Mouse (Mus musculus) layer of hippocampus, postnatal 10 days (tissue): ENCODE results near the gene Fam98c. TPM values are rescaled to one million over a fixed set of nuclear protein-coding genes. Genes with fewer than 3 reads are reported as not detected.
"Not testable (repeated sequence)": the region's sequence is repeated elsewhere in the genome, so short reads cannot be mapped to it uniquely, and the experiment has no call there.

Experiments
- DNase-seq, 2 experiments: peaks; one replicate each; pipeline ENCODE4 v3.0.0; 2021; ENCODE audit warnings: low spot score in 2 of 2
- long read RNA-seq: library from polyadenylated mRNA; stranded (forward); transcript quantifications from one replicate; pipeline ENCODE4 v2.0.0, GENCODE M21; 2023
- total RNA-seq, 2 experiments: library from RNA; stranded (reverse); gene quantifications; 2 replicates each; pipeline ENCODE4 v1.2.3; 2021

The Fam98c gene
- 10 to 100 TPM; 28.6 to 35.6 TPM for total RNA-seq
- long read RNA-seq, transcript Fam98c-202 (7 exons, 1,359 nt), result minor isoform, 21 of 83 reads
- long read RNA-seq, transcript Fam98c-209 (8 exons, 1,293 nt), result major isoform, 34 of 83 reads
- long read RNA-seq, partial matches to known transcripts, result 5 of 83 reads
- long read RNA-seq, other reads (novel, unspliced or antisense), result 19 of 83 reads

DNA sequence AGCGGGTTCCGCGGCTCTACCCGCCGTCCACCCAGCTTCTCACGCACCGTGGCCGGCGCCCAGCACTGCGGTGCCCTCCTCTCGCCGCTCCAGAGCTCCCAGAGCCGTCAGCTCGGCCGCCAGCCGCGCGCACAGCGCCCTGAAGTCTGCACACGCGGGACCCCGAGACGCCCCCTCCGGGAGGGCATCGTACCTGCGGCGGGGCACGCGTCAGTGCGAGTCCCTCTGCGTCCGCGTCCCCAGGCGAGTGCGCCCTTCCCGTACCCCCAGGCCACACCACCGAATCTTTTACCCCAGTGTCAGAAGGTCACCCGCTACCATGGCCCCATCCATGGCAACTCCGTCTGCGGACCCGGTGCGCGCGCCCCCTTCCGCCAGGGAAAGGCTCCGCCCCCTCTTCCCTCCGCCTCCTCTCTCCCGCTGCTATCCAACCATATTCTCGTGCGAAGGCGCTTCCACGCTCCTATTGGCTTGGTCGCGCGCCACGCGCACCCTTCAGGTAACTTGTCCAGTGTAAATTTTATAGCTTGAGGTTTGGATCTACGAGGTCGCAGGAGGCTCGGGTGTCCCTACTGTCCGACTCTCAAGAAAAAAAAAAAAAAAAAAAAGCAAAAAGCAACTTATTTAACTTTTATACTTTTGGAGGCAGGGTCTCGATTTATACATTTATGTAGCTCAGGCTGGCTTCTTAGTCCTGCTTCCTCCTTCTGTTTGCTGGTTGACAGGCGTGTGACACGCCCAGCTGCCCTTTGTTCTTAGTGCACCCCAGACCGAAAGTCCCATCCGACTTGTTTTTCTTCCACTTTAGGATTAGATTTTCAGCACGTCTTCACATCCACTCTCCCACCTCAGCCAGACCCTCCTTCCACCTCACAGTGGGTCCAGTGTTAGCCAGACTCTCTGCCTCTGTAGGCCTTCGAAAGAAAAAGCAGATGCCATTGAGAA is at the start of gene Fam98c:
Gene Fam98c, minus strand, starts transcription at position 397 of the 945 bp plus-strand sequence.
- peak; percentile 77 to 87 for DNase-seq

DNA sequence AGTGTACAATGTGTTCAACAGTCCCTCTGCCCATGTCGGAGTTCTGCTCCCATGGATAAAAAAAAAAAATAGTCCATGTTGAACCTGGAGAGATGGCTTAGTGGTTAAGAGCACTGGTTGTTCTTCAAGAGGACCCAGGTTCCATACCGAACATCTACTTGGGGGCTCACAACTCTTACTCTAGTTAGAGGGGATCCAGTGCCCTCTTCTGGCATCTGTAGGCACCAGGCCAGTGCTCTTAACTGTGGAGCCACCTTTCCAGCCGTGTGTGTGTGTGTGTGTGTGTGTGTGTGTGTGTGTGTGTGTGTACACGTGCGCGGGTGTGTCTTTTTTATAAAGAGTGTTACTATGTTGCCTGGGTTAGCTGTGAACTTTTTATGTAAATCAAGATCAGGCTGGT is 46.5 kb upstream of the Fam98c start:
- no peak for DNase-seq

DNA sequence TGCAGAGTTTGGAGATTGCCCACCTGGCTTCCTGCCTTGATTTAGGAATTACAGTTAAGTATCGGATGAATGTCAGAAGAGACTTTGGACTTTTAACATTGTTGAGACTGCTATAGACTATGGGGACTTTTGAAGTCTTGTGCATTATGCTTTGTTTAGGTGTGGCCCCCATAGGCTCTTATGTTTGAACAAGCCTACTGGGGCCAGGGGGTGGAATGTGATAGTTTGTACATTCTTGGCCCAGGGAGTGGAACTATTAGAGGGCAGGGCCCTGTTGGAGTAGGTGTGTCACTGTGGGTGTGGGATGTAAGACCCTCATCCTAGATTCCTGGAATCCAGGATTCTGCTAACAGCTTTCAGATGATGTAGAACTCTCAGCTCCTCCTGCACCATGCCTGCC is 38.2 kb upstream of the Fam98c start:
- DNase-seq, result not testable (repeated sequence)

- DNase-seq, result not testable (repeated sequence)
These were observed 25.3 kb upstream of the Fam98c start for GRCm38 (mm10) chr7:29181323-29181722.

DNA sequence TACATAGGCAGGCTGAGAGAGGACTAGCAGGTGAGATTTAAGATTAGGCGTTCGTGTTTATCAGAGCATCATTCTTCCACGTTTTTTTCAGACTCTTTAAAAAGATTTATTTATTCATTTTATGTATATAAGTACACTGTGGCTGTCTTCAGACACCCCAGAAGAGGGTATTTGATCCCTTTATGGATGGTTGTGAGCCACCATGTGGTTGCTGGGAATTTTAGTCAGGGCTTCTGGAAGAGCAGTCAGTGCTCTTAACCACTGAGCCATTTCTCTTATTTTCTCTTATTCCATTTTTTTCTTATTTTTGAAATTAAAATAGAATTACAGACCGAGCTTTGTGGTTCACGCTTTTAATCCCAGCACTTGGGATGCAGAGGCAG is 24.8 kb upstream of the Fam98c start:
- DNase-seq, result no peak

DNA sequence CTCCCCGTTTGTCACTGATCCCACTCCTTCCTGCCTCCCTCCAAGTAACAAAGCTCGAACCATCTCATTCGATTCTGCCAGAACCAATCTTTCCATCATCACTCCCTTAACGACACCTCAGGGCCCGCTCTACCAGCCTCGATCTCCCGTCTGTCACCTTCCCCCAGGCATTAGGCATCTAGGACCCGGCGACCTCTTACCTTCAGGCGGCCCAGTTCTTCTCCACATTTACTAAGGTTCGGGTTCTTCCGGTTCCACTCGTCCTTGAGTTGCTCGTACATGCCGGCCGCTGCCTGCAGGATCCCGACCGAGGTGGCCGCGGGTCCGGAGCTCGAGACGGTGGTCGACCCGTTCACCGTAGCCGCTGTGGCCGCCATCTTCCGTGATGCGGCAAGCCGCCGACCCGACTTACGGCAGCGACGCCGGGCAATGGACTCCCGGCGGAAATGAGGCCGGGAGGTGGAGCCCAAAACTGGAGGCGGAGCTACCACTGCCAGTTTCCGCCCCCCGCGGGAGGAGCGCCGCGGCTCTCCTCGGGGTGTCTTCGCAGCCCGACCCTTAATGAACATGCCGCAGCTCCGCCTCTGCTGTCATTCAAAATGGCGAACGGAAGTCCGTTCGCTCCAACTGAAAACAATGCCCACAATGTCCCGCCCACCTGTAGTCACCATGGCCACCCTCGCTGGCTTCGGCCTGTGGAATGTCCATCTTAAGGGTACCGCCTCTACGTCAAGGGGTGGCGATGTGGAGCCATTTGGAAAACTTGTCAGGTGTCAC is 24.2 kb upstream of the Fam98c start, which contains the start of gene Psmd8:
Gene Psmd8, minus strand, starts transcription at position 625 of the 777 bp plus-strand sequence.
- peak; percentile 94 to 95 for DNase-seq

DNA sequence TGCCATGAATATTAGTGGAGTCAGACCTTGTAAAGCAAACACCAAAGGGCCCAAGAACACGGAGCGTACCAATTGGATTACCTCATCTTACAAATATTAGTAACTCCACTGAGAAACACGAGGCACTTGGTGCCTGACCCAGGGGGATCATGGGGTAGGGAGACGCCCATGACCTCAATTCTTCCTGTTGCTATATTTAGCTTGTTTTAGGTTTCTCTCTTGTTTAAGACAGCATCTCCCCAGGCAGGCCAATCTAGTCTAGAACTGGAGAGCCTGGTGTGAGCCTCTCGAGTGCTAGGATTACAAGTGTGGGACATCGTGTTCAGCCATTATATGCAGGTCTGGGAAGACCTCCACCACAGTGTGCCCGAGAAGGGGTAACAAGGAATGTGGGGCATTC is 23.3 kb upstream of the Fam98c start:
- no peak for DNase-seq

GRCm38 (mm10) chr7:29178106-29178505 is 22.1 kb upstream of the Fam98c start:
- no peak for DNase-seq

- DNase-seq, result no peak
These were observed 16.5 kb upstream of the Fam98c start for GRCm38 (mm10) chr7:29172390-29173016.

GRCm38 (mm10) chr7:29171562-29172097 is 15.6 kb upstream of the Fam98c start:
- DNase-seq, result no peak

GRCm38 (mm10) chr7:29170755-29171561 is 14.9 kb upstream of the Fam98c start:
- peak in 1 of 2 experiments; percentile 38 for DNase-seq

DNA sequence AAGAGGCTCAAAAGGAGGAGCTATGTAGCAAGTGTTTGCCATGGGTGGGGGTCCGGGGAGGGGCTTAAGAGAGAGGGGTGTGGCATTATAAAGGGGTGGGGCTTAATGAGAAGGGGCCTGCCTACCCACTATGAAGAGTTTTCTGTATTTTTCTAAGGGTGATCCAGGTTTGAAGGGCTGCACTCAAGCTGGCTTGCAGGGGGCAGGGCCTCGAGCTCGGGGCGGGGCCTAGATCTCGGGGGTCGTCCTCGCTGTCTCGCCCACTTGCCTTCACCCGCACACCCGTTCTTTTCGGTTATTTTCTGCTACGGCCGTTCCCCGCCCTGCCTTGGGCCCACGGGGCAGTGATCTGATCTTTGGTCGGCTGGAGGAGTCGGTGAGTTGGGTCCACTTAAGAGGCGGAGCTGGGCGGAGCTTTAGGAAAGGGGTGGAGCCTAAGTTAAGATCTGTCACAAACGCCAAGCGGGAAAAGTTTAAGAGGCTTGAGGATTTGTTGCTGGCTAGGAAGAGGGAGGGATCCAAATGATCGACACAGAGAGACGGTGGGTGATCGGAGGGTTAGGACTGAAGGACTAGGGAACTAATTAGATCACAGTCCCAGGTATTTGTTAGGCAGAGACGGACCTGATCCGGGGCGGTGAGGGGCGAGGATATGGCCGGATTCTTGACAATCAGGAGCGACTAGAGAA is 14.2 kb upstream of the Fam98c start, which contains the start of the genes Ggn and Spred3:
Gene Ggn, plus strand, starts transcription at position 145 of the 689 bp plus-strand sequence.
Gene Spred3, minus strand, starts transcription at position 346 of the 689 bp plus-strand sequence.
- DNase-seq, result peak; percentile 57 to 61

DNA sequence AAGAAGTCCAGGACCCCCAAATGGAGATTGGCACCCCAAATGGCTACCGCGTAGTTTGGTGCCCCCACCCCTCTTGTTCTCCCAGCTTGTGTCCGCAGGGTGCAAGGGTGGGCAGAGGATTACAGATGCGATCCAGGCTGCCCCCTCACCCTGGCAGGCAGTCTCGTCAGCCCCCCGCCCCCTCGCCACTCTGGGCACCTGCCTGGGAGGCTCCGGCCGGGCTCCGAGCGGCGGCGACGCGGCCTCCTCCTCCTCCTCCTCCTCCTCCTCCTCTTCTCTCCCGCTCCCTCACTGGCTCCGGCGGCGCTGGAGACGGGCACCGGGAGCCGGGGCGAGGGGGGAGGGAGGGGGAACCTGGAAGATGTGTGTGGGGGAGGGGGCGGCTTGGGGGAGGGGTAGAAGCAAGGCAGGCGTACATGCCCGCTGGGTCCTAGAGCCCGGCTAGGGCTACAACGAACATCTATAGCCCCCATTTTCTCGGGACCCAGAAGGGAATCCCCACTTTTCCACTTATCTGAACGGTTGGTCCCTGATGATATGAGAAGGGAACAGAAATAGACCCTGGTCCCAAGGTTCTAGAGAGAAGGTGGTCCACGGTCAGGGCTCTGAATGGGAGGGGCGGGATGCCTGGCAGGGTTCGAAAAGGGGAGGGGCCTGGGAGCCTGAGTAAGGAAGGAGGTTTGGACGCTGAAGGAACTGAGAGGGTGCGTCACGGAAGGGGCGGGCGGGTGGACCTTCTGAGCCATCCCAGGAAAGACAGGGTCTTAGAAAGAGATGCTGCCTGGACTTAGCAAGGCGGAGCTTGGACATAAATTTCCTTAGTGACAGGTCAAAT is 13.4 kb upstream of the Fam98c start:
- peak; percentile 86 to 87 for DNase-seq

- peak; percentile 56 to 72 for DNase-seq
These were observed 12.8 kb upstream of the Fam98c start for GRCm38 (mm10) chr7:29168791-29169230.

DNA sequence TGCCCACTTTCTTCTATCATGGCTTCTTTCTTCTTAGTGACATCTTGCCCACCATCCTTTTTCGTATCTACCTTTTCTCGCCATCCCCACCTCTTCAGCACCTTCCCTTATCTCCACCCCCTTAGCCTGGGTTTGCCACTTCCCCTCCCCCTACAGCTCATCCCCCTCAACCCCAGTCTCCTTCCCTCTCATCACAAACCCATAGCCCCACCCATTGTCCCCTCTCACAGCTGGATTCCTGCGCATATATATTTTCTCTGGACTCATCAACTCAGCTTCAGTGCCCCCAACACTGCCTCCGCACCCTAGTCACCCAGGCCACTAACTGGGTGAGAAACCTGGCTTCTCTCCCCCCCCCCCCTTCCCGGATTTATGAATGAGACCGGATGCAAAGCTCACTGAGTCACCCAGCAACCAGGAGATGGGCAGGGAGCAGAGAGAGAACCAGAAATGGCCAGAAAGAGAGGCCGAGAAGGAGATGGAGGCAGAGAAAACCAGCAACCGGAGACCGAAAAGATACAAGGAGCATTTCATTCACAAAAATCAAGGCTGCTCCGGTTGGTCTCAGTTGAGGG is 12.2 kb upstream of the Fam98c start:
- no peak for DNase-seq

DNA sequence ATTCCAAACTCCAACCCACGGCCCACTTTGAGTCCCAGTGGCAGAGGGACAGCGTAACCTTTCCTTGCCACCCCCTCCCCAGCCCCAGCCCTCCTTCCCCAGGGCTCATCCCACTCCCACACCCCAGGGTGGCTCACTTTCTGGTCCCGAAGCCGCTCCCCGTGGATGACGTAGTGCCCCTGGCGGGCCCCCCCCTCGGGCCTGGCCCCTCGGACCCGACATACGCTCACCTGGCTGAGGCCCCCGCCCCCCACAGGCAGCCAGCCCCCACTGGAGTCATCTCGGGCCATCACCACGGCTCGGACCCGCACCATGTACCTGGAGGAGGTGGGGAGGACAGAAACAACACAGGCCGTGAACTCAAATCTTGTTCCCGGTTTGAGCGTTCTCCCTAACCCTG is 11.6 kb upstream of the Fam98c start:
- DNase-seq, result no peak

- DNase-seq, result no peak
These were observed 6.9 kb upstream of the Fam98c start for GRCm38 (mm10) chr7:29162750-29163525.
